Mouse (Mus musculus) CH12.LX (cell line): ENCODE results near the gene Ypel2.

Experiments used
- CHD2 ChIP-seq: IDR thresholded peaks from 2 replicates; pipeline ENCODE4 v1.6.1; 2011; ENCODE audit warnings: low read length, improper control_type of control experiment
- CTCF ChIP-seq, 2 experiments: IDR thresholded peaks in 1 of 2; conservative IDR thresholded peaks in 1 of 2; 2 replicates each; pipeline ENCODE4 v1.5.1; 2011 to 2012; ENCODE audit warnings: low read depth in 2 of 2, low read length in 2 of 2, improper control_type of control experiment in 1 of 2, inconsistent platforms in 1 of 2, mild to moderate bottlenecking in 1 of 2, moderate library complexity in 1 of 2
- ELF1 ChIP-seq: IDR thresholded peaks from 2 replicates; pipeline ENCODE4 v1.6.1; 2014; ENCODE audit warnings: low read depth, mild to moderate bottlenecking, inconsistent platforms, low read length, improper control_type of control experiment
- EP300 ChIP-seq: IDR thresholded peaks from 2 replicates; pipeline ENCODE4 v1.6.1; 2011; ENCODE audit warnings: low read length, improper control_type of control experiment
- ETS1 ChIP-seq: conservative IDR thresholded peaks from 2 replicates; pipeline ENCODE4 v1.6.1; 2012; ENCODE audit warnings: low read depth, mild to moderate bottlenecking, inconsistent platforms, low read length, improper control_type of control experiment, moderate library complexity
- KAT2A ChIP-seq: IDR thresholded peaks from 2 replicates; pipeline ENCODE4 v1.6.1; 2012; ENCODE audit warnings: low read length, improper control_type of control experiment, inconsistent platforms; ENCODE audit not compliant: insufficient replicate concordance
- MEF2A ChIP-seq: IDR thresholded peaks from 2 replicates; pipeline ENCODE4 v1.6.1; 2014; ENCODE audit warnings: low read depth, mild to moderate bottlenecking, inconsistent platforms, low read length, improper control_type of control experiment, borderline replicate concordance
- MXI1 ChIP-seq: IDR thresholded peaks from 2 replicates; pipeline ENCODE4 v1.6.1; 2011; ENCODE audit warnings: mild to moderate bottlenecking, low read depth, low read length, improper control_type of control experiment
- MYC ChIP-seq: IDR thresholded peaks from 2 replicates; pipeline ENCODE4 v1.6.1; 2011; ENCODE audit warnings: low read depth, mild to moderate bottlenecking, improper control_type of control experiment, low read length
- POLR2A ChIP-seq: IDR thresholded peaks from 2 replicates; pipeline ENCODE4 v1.6.1; 2011; ENCODE audit warnings: low read depth, mild to moderate bottlenecking, improper control_type of control experiment, low read length
- RCOR1 ChIP-seq: conservative IDR thresholded peaks from 2 replicates; pipeline ENCODE4 v1.6.1; 2012; ENCODE audit warnings: low read depth, mild to moderate bottlenecking, inconsistent platforms, low read length, improper control_type of control experiment
- TBP ChIP-seq: conservative IDR thresholded peaks from 2 replicates; pipeline ENCODE4 v1.6.1; 2011; ENCODE audit warnings: low read depth, low read length, improper control_type of control experiment

DNA sequence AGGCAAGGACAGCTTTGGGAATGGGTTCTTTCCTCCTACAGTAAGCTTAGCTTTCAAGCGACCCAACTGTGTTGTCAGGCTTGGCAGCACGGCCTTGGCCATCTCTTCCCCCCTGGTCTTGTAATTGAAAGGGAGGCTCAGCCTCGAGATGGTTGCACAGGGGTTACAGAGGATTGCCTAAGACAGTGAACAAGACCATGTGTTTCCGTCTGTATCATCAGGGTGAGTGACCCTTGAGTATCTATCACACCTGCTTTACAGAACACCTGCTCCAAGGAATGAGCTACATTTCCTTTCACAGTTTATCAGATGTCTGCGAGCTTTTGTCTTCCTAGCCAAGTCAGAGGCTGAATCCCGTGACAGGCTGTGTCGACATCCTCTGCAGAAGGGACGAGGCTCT, 48.4 kb downstream of the Ypel2 start:
- TF ChIP-seq POLR2A (no peak), EP300 (no peak), CTCF (conservative IDR thresholded peaks at IDR 0.05 in 1 of 2, IDR thresholded peaks at IDR 0.05 in 1 of 2; ENCODE audit: low read depth in 2 of 2, low read length in 2 of 2) (no peak), MYC (no peak), TBP (no peak), MXI1 (no peak), MEF2A (no peak), RCOR1 (no peak), CHD2 (no peak), ETS1 (no peak), ELF1 (no peak), KAT2A (no peak)
